Mouse (Mus musculus) kidney, postnatal 36 days (tissue): ENCODE measurements around the gene 4930562C15Rik.

Experiments used
- DNase-seq, 2 experiments: peaks; one replicate each; pipeline ENCODE4 v3.0.0; 2021 to 2022; ENCODE audit warnings: mixed read lengths in 2 of 2

The 4930562C15Rik gene

DNA sequence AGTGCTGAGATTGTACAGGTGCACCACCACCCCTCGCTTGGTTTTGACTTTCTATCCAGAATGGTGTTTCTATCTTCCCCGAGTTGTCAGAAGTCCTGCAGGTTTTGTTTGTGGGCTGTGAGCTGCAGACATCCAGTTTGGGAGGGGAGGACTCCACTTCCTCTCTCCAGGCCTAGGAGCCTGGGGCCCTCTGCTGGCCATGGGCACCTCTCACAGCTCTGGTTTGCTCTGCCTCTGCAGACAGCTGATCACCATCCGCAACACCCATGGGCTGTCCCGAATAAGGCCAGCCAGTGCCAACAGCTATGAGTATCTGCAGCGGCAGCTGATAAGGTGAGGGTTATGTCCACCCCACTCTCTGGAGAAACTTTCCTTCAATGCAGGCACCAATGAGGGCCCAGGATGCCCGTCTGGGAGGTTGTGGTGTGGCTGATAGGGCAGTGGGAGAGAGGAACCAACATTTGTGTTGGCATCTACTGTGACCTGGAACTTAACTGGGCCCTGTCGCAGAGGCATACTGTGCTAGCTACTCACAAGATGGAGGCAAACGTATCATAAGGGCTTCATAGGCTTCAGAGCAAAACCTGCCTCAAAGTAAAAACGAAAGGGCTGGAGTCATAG lies 27.8 kb downstream of the 4930562C15Rik start:
- peak; percentile 61 to 85 for DNase-seq

- no peak for DNase-seq
Measured at GRCm38 (mm10) chr16:4863742-4864141, 28.5 kb downstream of the 4930562C15Rik start.

DNA sequence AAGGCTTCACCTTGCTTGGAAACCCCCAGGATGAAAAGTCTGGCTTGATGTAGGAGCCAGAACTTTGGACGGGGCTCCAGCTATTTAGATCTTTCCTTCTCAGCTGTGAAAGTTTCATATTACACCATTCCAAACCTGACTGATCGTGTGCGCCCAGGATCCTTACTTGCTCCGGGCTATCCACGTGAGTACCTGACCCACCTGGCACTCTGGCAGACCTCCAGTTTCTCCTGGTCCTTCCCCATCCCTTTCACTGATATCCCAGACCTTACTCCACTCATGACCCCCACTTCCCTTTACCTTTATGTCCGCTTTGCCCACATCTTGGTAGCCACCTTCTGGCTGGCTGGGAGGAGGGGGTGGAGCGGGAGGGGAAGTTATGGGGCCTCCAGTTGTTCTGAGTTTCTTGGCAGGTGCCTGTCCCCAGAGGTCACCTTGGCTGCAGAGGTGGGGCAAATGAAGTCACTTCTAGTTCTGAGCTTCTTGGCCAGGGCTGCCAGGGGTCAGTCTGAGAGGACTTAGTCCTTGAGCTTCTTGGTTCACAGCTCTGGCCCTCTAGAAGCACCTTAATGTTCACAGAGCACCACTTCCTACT lies 31.0 kb downstream of the 4930562C15Rik start:
- DNase-seq = peak; percentile 83 to 84

DNA sequence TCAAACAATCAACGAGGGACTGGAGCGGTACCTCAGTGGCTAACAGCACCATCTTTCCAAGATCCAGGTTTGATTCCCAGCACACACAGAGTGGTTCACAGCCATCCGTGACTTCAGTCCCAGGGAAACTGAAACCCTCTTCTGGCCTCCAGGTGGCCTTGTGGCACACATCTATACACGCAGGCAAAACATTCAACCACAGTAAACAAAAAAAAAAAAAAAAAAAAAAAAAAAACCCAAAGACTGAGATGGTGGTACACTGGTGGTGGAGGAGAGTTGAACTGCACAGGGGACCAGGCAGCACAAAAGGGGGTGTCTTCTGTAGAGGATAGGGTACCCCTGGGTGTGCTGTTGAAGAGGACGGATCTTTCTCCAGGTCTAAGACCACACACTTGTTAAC lies 35.3 kb downstream of the 4930562C15Rik start:
- no peak for DNase-seq

- DNase-seq = no peak
Measured at GRCm38 (mm10) chr16:4871926-4872325, 36.7 kb downstream of the 4930562C15Rik start.

GRCm38 (mm10) chr16:4875198-4876032 lies 40.2 kb downstream of the 4930562C15Rik start:
- DNase-seq = no peak

DNA sequence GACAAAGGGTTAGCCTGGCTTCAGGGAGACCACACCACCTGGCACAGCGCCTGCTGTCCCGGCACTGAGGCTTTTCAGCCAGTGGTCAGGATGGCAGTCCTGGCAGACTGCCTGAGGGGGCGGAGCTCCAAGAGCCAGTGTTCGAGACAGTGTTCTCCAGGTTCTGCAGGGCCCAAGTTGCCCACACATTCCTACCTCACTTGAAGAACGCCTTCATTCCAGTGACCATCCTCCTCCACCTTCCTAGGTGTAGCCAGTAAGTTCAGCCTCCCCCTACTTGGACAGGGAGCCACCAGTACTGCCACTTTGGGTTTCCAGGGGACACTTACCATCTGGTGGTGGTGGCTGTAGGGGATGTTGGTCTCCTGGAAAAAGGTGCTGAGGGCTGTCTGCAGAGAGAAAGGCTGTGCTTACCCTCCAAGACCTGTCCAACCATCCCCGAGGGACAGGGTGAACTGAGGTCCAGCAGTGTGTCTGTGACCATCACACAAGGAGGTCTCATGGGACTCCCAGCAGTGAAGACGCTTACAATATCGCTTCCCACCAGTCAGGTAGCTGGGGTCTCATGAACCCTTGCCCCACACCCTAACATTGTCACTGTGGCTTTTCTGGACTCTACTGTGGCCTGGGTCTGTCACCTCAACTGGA lies 40.9 kb downstream of the 4930562C15Rik start:
- DNase-seq = peak; percentile 85 to 94

DNA sequence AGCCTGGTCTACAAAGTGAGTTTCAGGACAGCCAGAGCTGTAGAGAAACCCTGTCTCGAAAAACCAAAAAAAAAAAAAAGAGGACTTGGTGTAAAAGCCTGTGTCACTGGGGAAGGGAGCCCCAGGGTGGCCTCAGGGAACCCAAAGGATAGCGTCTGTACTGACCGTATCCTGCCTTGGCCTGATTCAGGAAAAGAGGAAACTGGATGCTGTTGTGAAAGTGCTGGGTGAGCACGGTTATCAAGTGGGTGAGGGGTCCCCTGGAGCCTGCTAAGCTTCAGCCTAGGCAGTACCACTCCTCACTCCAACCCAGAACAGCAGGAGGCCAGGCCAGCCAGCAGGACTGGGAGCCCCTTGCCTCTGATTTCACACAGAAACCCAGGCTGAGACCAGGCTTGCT lies 42.0 kb downstream of the 4930562C15Rik start:
- no peak for DNase-seq

DNA sequence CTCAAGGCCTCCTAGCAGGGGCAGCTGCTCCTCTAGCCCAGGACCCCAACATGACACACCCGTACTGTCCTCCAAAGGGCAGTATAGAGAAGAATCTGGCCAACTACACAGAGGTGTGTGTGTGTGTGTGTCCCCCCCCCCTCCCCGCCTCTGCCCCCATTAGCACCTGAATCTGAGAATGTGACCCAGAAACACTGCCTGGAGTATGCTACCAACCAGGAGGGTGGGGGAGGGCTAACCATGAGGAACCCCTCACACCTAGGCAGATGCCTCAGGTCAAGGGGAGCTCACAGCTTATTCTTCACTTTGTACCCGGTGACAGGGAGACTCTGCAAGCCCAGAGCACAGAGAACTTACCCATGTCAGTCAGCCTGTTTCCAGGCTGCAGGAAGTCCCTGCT lies 42.5 kb downstream of the 4930562C15Rik start:
- no peak for DNase-seq

DNA sequence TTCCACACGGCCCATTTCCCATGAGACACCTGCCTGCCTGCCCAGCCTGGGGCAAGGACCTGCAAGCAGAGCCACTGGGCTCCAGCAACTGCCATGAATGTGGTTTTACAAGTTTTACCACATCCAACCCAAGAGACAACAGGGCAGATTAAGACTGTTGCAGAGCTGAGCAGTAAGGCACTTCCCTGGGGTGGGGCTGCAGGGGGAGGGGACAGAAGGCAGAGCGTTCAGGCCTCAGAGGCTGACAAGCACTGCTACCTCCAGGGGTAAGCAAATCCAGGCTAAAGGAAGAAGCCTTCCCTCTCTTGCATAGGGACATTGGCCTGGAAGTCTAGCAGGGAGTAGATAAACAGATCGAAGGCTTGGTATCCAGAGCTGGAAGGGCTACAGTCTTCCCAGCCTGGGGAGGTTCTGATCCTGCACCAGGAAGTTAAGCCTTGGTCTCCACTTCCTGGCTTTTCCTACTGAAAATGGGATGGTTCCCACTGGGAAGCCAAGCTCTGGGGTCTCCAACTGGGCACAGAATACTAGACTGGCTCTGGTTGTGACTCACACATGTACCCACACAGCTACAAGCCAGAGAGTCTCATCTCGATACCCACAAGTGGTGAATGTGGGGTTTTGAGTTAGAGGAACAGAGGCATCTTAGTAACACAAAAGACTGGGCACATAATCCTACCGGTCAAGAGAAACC lies 43.1 kb downstream of the 4930562C15Rik start:
- peak in 1 of 2 experiments; percentile 61 for DNase-seq

- DNase-seq = peak in 1 of 2 experiments; percentile 72
Measured at GRCm38 (mm10) chr16:4879101-4879707, 44.0 kb downstream of the 4930562C15Rik start.

DNA sequence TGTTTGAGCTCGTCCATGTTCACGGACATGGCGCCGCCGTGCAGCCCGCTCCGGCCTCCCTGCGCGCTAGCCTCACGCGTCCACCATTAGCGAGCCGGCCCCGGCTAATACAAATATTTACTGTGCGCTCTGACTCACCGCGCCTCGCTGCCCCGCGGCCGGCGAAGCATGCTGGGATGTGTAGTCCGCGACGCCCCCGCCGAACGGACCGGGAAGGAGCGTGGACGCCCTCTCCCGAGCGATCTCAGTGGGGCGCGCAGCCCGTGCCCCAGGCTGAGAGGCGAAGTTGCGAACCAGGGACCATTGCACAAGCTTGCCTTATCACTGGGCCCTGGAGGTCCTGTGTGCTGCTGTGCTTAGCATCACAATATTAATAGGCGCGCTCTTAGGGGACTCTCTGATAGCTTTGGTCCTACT lies 44.5 kb downstream of the 4930562C15Rik start:
- peak; percentile 91 to 93 for DNase-seq

GRCm38 (mm10) chr16:4880136-4880825 lies 45.1 kb downstream of the 4930562C15Rik start, which contains the start of gene Ubald1:
Gene Ubald1, minus strand, starts transcription at chr16:4880315.
- peak; percentile 99 to 100 for DNase-seq

DNA sequence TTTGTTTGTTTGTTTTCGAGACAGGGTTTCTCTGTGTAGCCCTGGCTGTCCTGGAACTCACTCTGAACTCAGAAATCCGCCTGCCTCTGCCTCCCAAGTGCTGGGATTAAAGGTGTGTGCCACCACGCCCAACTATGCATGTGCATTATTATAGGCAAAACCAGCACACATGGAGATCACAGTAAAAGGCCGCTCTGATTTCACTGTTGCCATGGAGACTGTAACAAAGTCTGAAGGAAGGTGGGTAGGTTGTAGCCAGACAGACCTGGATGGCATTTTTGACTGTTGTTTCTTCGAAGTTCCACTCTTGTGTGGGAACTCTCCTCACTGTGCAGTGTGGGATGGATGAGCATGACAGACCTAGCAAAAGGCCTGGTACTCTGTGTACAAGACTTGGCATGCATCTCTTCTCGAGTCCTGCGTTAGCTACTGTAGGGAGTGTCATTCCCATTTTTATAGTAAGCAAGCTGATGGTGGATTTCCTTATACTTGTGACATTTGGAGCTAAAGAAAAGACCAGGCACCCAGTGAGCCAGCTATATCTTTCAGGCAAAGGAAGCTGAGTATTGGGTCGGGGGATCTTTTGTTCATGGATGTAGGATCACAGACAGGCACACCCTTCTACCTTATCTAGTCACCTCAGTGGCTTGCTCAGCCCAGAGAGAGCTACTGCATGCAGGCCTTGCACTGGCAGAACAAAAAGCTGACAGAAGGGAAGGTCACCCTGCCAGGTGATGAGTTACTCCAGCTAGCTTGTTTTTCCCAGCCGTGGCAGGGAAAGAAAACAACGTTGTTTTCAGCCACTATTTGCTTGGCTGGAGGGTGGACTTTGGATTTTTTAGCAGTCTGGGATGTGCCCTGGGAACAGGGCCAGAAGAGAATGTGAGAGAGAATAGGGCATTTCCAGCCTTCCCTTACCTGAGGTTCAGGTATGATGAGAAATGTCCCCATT lies 46.5 kb downstream of the 4930562C15Rik start:
- DNase-seq = peak; percentile 74 to 79

DNA sequence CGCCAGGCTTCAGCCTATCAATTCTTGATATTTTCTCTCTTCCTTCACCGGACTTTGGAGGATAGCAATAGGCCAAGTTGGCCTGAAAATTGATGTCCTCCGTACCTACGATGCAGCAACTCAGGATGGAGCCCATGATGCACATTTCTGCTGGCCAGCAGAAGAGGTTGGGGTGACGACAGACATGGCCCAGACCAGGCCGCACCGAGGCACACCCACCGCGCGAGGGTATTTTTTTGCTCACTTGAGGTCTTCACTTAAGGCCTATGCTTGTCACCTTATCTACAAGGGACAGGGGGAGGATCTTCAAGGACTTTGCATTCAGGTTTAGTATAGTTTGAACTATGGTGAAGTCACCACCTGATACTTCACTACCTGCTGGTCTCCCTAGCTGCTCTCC lies 49.7 kb downstream of the 4930562C15Rik start:
- DNase-seq = no peak

GRCm38 (mm10) chr16:4885760-4886689 lies 50.8 kb downstream of the 4930562C15Rik start, which contains the start of gene Mgrn1:
Gene Mgrn1, plus strand, starts transcription at chr16:4886249.
- DNase-seq = peak; percentile 95

GRCm38 (mm10) chr16:4886690-4887020 lies 51.4 kb downstream of the 4930562C15Rik start:
- DNase-seq = no peak

- no peak for DNase-seq
Measured at GRCm38 (mm10) chr16:4890201-4890709, 55.0 kb downstream of the 4930562C15Rik start.

DNA sequence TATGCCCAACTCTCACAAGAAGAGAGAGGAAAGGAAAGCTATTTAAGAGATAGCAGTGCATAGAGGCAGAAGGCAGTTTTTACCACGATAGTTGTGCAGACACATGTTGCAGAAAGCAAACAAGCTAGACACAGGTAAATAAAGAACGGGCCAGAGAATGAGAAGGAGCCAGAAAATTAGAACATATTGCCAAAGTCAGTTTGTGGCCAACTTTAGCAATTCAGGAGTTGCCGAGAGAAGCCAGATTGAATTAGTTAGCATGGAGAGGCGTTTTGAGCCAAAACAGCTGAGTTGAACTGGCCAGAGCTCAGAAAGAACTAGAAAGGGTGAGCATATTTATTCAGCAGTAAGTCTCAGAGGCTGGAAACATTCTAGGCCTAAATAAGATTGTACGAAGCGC lies 57.0 kb downstream of the 4930562C15Rik start:
- DNase-seq = no peak
